Mouse (Mus musculus) heart, adult 2 months (tissue): Measurements from ENCODE around the gene Olfr896-ps1. TPM values are rescaled to one million over a fixed set of nuclear protein-coding genes. Genes with fewer than 3 reads are reported as not detected.

Source experiments
- DNase-seq, 2 experiments: peaks; one replicate each; pipeline ENCODE4 v3.0.0; 2021
- H3K27ac ChIP-seq: fragments of 200-600 bp; 2 replicates; pipeline ENCODE4 v1.8.1; 2022
- H3K27me3 ChIP-seq: fragments of 200-500 bp; 2 replicates; pipeline ENCODE4 v1.6.1; 2012; ENCODE audit warnings: mild to moderate bottlenecking, low read length, inconsistent platforms, mixed read lengths; ENCODE audit not compliant: control insufficient read depth, insufficient read depth
- H3K36me3 ChIP-seq: fragments of 200-500 bp; 2 replicates; pipeline ENCODE4 v1.6.1; 2012; ENCODE audit warnings: low read length, inconsistent platforms; ENCODE audit not compliant: control insufficient read depth, insufficient read depth
- H3K4me1 ChIP-seq: fragments of 200-500 bp; 2 replicates; pipeline ENCODE4 v1.6.1; 2011; ENCODE audit warnings: low read length; ENCODE audit not compliant: control insufficient read depth, insufficient read depth
- H3K4me3 ChIP-seq: fragments of 200-600 bp; 2 replicates; pipeline ENCODE4 v1.8.1; 2022
- H3K79me2 ChIP-seq: fragments of 200-500 bp; replicated peaks from 2 replicates; pipeline ENCODE4 v1.6.1; 2012; ENCODE audit warnings: mild to moderate bottlenecking, inconsistent platforms, low read length, moderate library complexity, mixed read lengths; ENCODE audit not compliant: control insufficient read depth, insufficient read depth
- H3K9ac ChIP-seq: fragments of 200-500 bp; 2 replicates; pipeline ENCODE4 v1.6.1; 2012; ENCODE audit warnings: low read depth, mild to moderate bottlenecking, control low read depth, inconsistent platforms, low read length, mixed read lengths
- CTCF ChIP-seq: fragments of 200-600 bp; IDR thresholded peaks from 2 replicates; pipeline ENCODE4 v1.8.1; 2022; ENCODE audit warnings: antibody characterized with exemption, mild to moderate bottlenecking, moderate library complexity
- EP300 ChIP-seq: fragments of 200-500 bp; IDR thresholded peaks from 2 replicates; pipeline ENCODE4 v1.6.1; 2011; ENCODE audit warnings: low read depth, low read length, control low read depth; ENCODE audit not compliant: insufficient read depth
- POLR2A ChIP-seq: fragments of 200-500 bp; IDR thresholded peaks from 2 replicates; pipeline ENCODE4 v1.6.1; 2011; ENCODE audit warnings: mild to moderate bottlenecking, low read depth, low read length, control low read depth; ENCODE audit not compliant: insufficient read depth
- WGBS: fragments of 180-500 bp; shearing (Covaris S2); methylation state at CpG from one replicate; pipeline ENCODE4 v1.1.7; 2018; 5-methylcytosine and 5-hydroxymethylcytosine counted together
- intact Hi-C: fragments of 180-260 bp; cut with DNase I; formaldehyde crosslinking; loops from one replicate; pipeline ENCODE4 v1.15.1; 2025
- long read RNA-seq: library from polyadenylated mRNA; stranded (forward); transcript quantifications from one replicate; pipeline ENCODE4 v2.0.0, GENCODE M21; 2021
- polyA plus RNA-seq: library from polyadenylated mRNA; depleted of rRNA; stranded (reverse); fragments of >200 nt; gene quantifications from 2 replicates; pipeline ENCODE4 v1.2.3, GENCODE M21; 2012; rRNA removed
- total RNA-seq, 2 experiments: library from RNA; stranded (reverse); gene quantifications; 2 replicates each; pipeline ENCODE4 v1.2.3; 2021

Gene Olfr896-ps1
- total RNA-seq, result not detected
- polyA plus RNA-seq, result not detected in 2 replicates
- long read RNA-seq, result 0 reads

DNA sequence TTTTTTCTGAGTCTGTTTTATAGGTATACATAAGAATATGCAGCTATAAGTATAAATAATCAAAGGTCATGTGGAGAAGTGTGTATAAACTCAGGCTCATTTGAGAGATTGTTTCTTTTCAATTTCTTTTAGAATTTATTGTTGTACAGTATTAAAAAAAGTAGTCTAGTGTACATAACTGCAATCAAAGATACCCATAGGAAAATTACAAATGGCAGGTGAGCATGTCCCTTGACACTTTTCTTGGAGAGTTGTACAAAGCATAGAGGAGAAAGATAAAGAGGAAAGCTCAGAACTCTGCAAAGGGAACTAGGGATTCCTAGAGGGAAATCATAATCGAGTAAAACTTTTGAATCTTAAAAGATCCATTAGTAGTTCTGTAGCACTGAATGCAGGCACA is at the start of gene Olfr896-ps1:
Gene Olfr896-ps1 (plus strand): TSS at position 301 of the 400 bp plus-strand sequence.
- TF ChIP-seq POLR2A (no peak), EP300 (no peak), CTCF (no peak)
- WGBS, result 68% methylated on average over 1 of the region's 1 CpGs

DNA sequence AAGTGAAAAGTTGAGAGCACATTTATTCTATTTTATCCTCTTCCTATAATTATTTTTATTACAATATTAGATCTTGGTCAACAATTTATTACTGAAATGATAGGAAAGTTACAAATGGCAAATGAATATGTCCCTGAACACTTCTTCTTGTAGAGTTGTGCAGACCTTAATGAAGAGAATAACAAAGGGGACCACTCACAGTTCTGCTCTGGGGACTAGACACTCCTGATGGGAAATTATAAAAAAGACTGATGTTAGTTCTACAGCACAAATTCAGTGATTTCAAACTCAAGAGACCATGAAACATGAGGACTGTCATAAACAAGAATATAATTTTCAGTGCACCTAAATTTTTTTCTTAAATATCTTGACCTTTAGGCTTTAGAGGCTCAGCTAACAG is 38.4 kb upstream of the Olfr896-ps1 start, which contains the start of gene Olfr143:
Gene Olfr143 (plus strand): TSS at position 301 of the 400 bp plus-strand sequence.
- no peak for TF ChIP-seq CTCF
- no peak for TF ChIP-seq POLR2A
- TF ChIP-seq EP300, result no peak
- no peak for DNase-seq
- H3K27me3 ChIP-seq, result no peaks in the 10 kb centered on the region
- intact Hi-C loops, result no loop called here
- H3K79me2 ChIP-seq, result no peaks in the 10 kb centered on the region
- H3K4me1 ChIP-seq, result no peaks in the 10 kb centered on the region
- no peaks in the 10 kb centered on the region for H3K36me3 ChIP-seq
- H3K9ac ChIP-seq, result no peak within 1 kb of the TSS
- H3K4me3 ChIP-seq, result no peak within 1 kb of the TSS
- H3K27ac ChIP-seq, result no peak within 1 kb of the TSS

More for the DNA sequence above, at the start of gene Olfr896-ps1:
- no peak within 1 kb of the TSS for H3K9ac ChIP-seq
- intact Hi-C loops, result no loop called here
- no peak for DNase-seq
- H3K4me3 ChIP-seq, result no peak within 1 kb of the TSS
- no peak within 1 kb of the TSS for H3K27ac ChIP-seq
- H3K79me2 ChIP-seq, result no peaks in the 10 kb centered on the region
- no peaks in the 10 kb centered on the region for H3K27me3 ChIP-seq
- H3K36me3 ChIP-seq, result no peaks in the 10 kb centered on the region
- no peaks in the 10 kb centered on the region for H3K4me1 ChIP-seq

DNA sequence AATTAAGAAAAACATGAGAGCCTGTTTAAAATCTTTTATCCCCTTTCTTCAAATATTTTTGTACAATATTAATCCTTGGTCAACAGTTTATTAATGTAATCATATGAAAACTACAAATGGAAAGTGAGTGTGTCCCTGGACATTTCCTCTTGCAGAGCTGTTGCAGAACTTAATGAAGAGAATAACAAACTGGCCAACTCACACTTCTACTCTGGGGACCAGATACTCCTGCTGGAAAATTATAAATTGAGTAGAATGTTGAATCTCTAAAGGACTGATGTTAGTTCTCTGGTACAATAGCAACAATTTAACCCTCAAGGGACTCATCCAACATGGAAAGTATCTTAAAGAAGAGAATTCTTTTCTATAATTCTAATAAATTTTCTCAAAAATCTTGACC is 23.4 kb upstream of the Olfr896-ps1 start, which contains the start of gene Olfr895:
Gene Olfr895 (plus strand): TSS at position 301 of the 400 bp plus-strand sequence.
- H3K27ac ChIP-seq, result no peak within 1 kb of the TSS
- no peak for TF ChIP-seq POLR2A
- TF ChIP-seq EP300, result no peak
- no peak for TF ChIP-seq CTCF
- H3K4me3 ChIP-seq, result no peak within 1 kb of the TSS
- H3K36me3 ChIP-seq, result no peaks in the 10 kb centered on the region
- DNase-seq, result no peak
- intact Hi-C loops, result no loop called here
- H3K79me2 ChIP-seq, result no peaks in the 10 kb centered on the region
- H3K4me1 ChIP-seq, result no peaks in the 10 kb centered on the region
- no peaks in the 10 kb centered on the region for H3K27me3 ChIP-seq
- H3K9ac ChIP-seq, result no peak within 1 kb of the TSS

DNA sequence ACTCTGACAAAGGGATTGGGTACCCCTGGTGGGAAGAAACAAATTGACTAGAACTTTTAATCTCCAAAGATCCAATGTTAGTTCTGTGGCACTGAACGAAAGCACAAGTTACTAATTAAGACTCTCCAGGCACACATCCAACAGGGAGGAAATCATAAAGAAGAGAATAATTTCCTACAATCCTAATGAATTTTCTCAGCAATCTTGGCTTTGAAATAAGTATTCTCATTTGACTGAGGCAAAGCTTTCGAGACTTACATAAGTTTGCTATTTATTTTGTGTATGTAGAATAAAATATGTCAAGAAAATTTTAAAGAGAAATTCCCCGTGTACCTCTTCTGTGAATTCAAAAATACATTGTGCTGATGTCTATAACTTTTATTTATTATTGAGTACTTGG is 37.9 kb downstream of the Olfr896-ps1 start, which contains the start of gene Olfr25:
Gene Olfr25 (plus strand): TSS at position 301 of the 400 bp plus-strand sequence.
- WGBS, result 57% methylated on average over 3 of the region's 3 CpGs
- H3K4me3 ChIP-seq, result no peak within 1 kb of the TSS

More for the DNA sequence above, 37.9 kb downstream of the Olfr896-ps1 start, which contains the start of gene Olfr25:
- H3K27ac ChIP-seq, result no peak within 1 kb of the TSS
- H3K27me3 ChIP-seq, result no peaks in the 10 kb centered on the region
- H3K9ac ChIP-seq, result no peak within 1 kb of the TSS
- H3K4me1 ChIP-seq, result no peaks in the 10 kb centered on the region
- no peaks in the 10 kb centered on the region for H3K36me3 ChIP-seq
- intact Hi-C loops, result no loop called here
- no peaks in the 10 kb centered on the region for H3K79me2 ChIP-seq
- TF ChIP-seq EP300 (no peak), CTCF (no peak), POLR2A (no peak)
- DNase-seq, result no peak

Other genes starting within 250 kb of the Olfr896-ps1 start
- gene Olfr884, start 244.6 kb upstream of the Olfr896-ps1 start, total RNA-seq, result not detected
- not detected in 2 replicates for gene Olfr884, start 244.6 kb upstream of the Olfr896-ps1 start, polyA plus RNA-seq
- not detected for gene Olfr885, start 229.8 kb upstream of the Olfr896-ps1 start, total RNA-seq
- not detected in 2 replicates for gene Olfr885, start 229.8 kb upstream of the Olfr896-ps1 start, polyA plus RNA-seq
- not detected for gene Olfr887, start 207.0 kb upstream of the Olfr896-ps1 start, total RNA-seq
- gene Olfr887, start 207.0 kb upstream of the Olfr896-ps1 start, polyA plus RNA-seq, result not detected in 2 replicates
- gene Olfr888, start 183.0 kb upstream of the Olfr896-ps1 start, total RNA-seq, result not detected
- not detected in 2 replicates for gene Olfr888, start 183.0 kb upstream of the Olfr896-ps1 start, polyA plus RNA-seq
- not detected for gene Olfr889, start 175.9 kb upstream of the Olfr896-ps1 start, total RNA-seq
- gene Olfr889, start 175.9 kb upstream of the Olfr896-ps1 start, polyA plus RNA-seq, result not detected in 2 replicates
- not detected for gene Olfr890, start 148.6 kb upstream of the Olfr896-ps1 start, total RNA-seq
- not detected in 2 replicates for gene Olfr890, start 148.6 kb upstream of the Olfr896-ps1 start, polyA plus RNA-seq
- not detected for gene Olfr891, start 110.3 kb upstream of the Olfr896-ps1 start, total RNA-seq
- not detected in 2 replicates for gene Olfr891, start 110.3 kb upstream of the Olfr896-ps1 start, polyA plus RNA-seq
- gene Olfr893, start 82.7 kb upstream of the Olfr896-ps1 start, total RNA-seq, result not detected
- gene Olfr893, start 82.7 kb upstream of the Olfr896-ps1 start, polyA plus RNA-seq, result not detected in 2 replicates
- not detected for gene Olfr894, start 73.1 kb upstream of the Olfr896-ps1 start, total RNA-seq
- gene Olfr894, start 73.1 kb upstream of the Olfr896-ps1 start, polyA plus RNA-seq, result not detected in 2 replicates
- gene Olfr143, start 38.3 kb upstream of the Olfr896-ps1 start, total RNA-seq, result not detected
- gene Olfr143, start 38.3 kb upstream of the Olfr896-ps1 start, polyA plus RNA-seq, result not detected in 2 replicates
- not detected for gene Olfr895, start 23.3 kb upstream of the Olfr896-ps1 start, total RNA-seq
- gene Olfr895, start 23.3 kb upstream of the Olfr896-ps1 start, polyA plus RNA-seq, result not detected in 2 replicates
- not detected for gene Olfr25, start 38.0 kb downstream of the Olfr896-ps1 start, total RNA-seq
- gene Olfr25, start 38.0 kb downstream of the Olfr896-ps1 start, polyA plus RNA-seq, result not detected in 2 replicates
- not detected for gene Olfr898, start 57.3 kb downstream of the Olfr896-ps1 start, total RNA-seq
- not detected in 2 replicates for gene Olfr898, start 57.3 kb downstream of the Olfr896-ps1 start, polyA plus RNA-seq
- not detected for gene Olfr250, start 75.8 kb downstream of the Olfr896-ps1 start, total RNA-seq
- gene Olfr250, start 75.8 kb downstream of the Olfr896-ps1 start, polyA plus RNA-seq, result not detected in 2 replicates
- gene Olfr251, start 86.0 kb downstream of the Olfr896-ps1 start, total RNA-seq, result not detected
- gene Olfr251, start 86.0 kb downstream of the Olfr896-ps1 start, polyA plus RNA-seq, result not detected in 2 replicates
- gene Olfr147, start 110.6 kb downstream of the Olfr896-ps1 start, total RNA-seq, result not detected
- gene Olfr147, start 110.6 kb downstream of the Olfr896-ps1 start, polyA plus RNA-seq, result not detected in 2 replicates
- not detected for gene Olfr901, start 138.3 kb downstream of the Olfr896-ps1 start, total RNA-seq
- gene Olfr901, start 138.3 kb downstream of the Olfr896-ps1 start, polyA plus RNA-seq, result not detected in 2 replicates
- not detected for gene Olfr902, start 156.5 kb downstream of the Olfr896-ps1 start, total RNA-seq
- gene Olfr902, start 156.5 kb downstream of the Olfr896-ps1 start, polyA plus RNA-seq, result not detected in 2 replicates
- not detected for gene Olfr904, start 172.0 kb downstream of the Olfr896-ps1 start, total RNA-seq
- gene Olfr904, start 172.0 kb downstream of the Olfr896-ps1 start, polyA plus RNA-seq, result not detected in 2 replicates
- gene Olfr905, start 180.0 kb downstream of the Olfr896-ps1 start, total RNA-seq, result not detected
- gene Olfr905, start 180.0 kb downstream of the Olfr896-ps1 start, polyA plus RNA-seq, result not detected in 2 replicates
- gene Olfr906, start 196.0 kb downstream of the Olfr896-ps1 start, total RNA-seq, result not detected
- gene Olfr906, start 196.0 kb downstream of the Olfr896-ps1 start, polyA plus RNA-seq, result not detected in 2 replicates
- not detected for gene Olfr907, start 204.7 kb downstream of the Olfr896-ps1 start, total RNA-seq
- not detected in 2 replicates for gene Olfr907, start 204.7 kb downstream of the Olfr896-ps1 start, polyA plus RNA-seq
- gene Olfr911-ps1, start 230.5 kb downstream of the Olfr896-ps1 start, total RNA-seq, result not detected
- gene Olfr911-ps1, start 230.5 kb downstream of the Olfr896-ps1 start, polyA plus RNA-seq, result not detected in 2 replicates
- gene Olfr910, start 246.7 kb downstream of the Olfr896-ps1 start, total RNA-seq, result not detected
- not detected in 2 replicates for gene Olfr910, start 246.7 kb downstream of the Olfr896-ps1 start, polyA plus RNA-seq